Mouse (Mus musculus) ES-E14 (cell line): ENCODE measurements around the gene A1bg. TPM values are rescaled to one million over a fixed set of nuclear protein-coding genes. Genes with fewer than 3 reads are reported as not detected.
A peak's percentile ranks its signal among the peaks of the same experiment; 100 is the strongest.

ENCODE experiments used
- DNase-seq: peaks from one replicate; pipeline ENCODE4 v3.0.0-alpha.2; 2013; ENCODE audit warnings: low read depth, low spot score
- H3K27ac ChIP-seq: 2 replicates; pipeline ENCODE4 v1.5.1; 2012; ENCODE audit warnings: low read depth, mild to moderate bottlenecking, low read length, moderate library complexity, mixed read lengths; ENCODE audit not compliant: poor library complexity, insufficient read depth, severe bottlenecking
- H3K36me3 ChIP-seq: 2 replicates; pipeline ENCODE4 v1.6.1; 2012; ENCODE audit warnings: mild to moderate bottlenecking, low read length, moderate library complexity, mixed read lengths; ENCODE audit not compliant: control insufficient read depth, poor library complexity, insufficient read depth, severe bottlenecking
- H3K4me1 ChIP-seq, 2 experiments: fragments of 150-350 bp in 1 of 2; sonication (generic) in 1 of 2; 2 replicates each; pipeline ENCODE4 v1.6.1; 2012; ENCODE audit warnings: low read length in 2 of 2, mild to moderate bottlenecking in 1 of 2, mixed read lengths in 1 of 2; ENCODE audit not compliant: control insufficient read depth in 2 of 2, insufficient read depth in 2 of 2, poor library complexity in 1 of 2
- H3K4me3 ChIP-seq, 2 experiments: fragments of 150-350 bp in 1 of 2; sonication (generic) in 1 of 2; 2 replicates each; pipeline ENCODE4 v1.5.1; 2012; ENCODE audit warnings: low read length in 2 of 2, low read depth in 1 of 2, mild to moderate bottlenecking in 1 of 2, mixed read lengths in 1 of 2; ENCODE audit not compliant: insufficient read depth in 1 of 2, poor library complexity in 1 of 2, severe bottlenecking in 1 of 2
- H3K9ac ChIP-seq: 2 replicates; pipeline ENCODE4 v1.6.1; 2012; ENCODE audit warnings: low read depth, mild to moderate bottlenecking, low read length, mixed read lengths; ENCODE audit not compliant: poor library complexity, insufficient read depth, severe bottlenecking
- H3K9me3 ChIP-seq: fragments of 150-350 bp; sonication (generic); 2 replicates; pipeline ENCODE4 v1.6.1; 2012; ENCODE audit warnings: low read depth, mild to moderate bottlenecking, low read length; ENCODE audit not compliant: control insufficient read depth, insufficient read depth
- CHD2 ChIP-seq: IDR thresholded peaks from 2 replicates; pipeline ENCODE4 v1.6.1; 2014; ENCODE audit warnings: mild to moderate bottlenecking, low read depth, low read length, inconsistent platforms
- HCFC1 ChIP-seq: IDR thresholded peaks from 2 replicates; pipeline ENCODE4 v1.6.1; 2012; ENCODE audit warnings: low read length, inconsistent platforms, borderline replicate concordance; ENCODE audit not compliant: insufficient read depth
- MAFK ChIP-seq: IDR thresholded peaks from 2 replicates; pipeline ENCODE4 v1.6.1; 2014; ENCODE audit warnings: mild to moderate bottlenecking, low read depth, low read length, inconsistent platforms; ENCODE audit not compliant: insufficient read depth
- ZC3H11A ChIP-seq: IDR thresholded peaks from 2 replicates; pipeline ENCODE4 v1.6.1; 2012; ENCODE audit warnings: low read depth, mild to moderate bottlenecking, inconsistent platforms, low read length, borderline replicate concordance
- ZNF384 ChIP-seq: IDR thresholded peaks from 2 replicates; pipeline ENCODE4 v1.6.1; 2012; ENCODE audit warnings: low read depth, low read length, inconsistent platforms
- in situ Hi-C, 2 experiments: fragments of 600-800 bp; cut with MboI; formaldehyde crosslinking; loops; one replicate each; pipeline ENCODE4 v1.15.1; 2025; ENCODE audit warnings: low sequenced_read_pairs in 2 of 2, inconsistent platforms in 1 of 2; ENCODE audit not compliant: unreplicated experiment in 2 of 2
- total RNA-seq: library from RNA; depleted of rRNA; stranded (reverse); fragments of 300-350 nt; gene quantifications from 2 replicates; pipeline ENCODE4 v1.2.3, GENCODE M21; 2012

A1bg gene
- total RNA-seq, 1 experiment = not detected

DNA sequence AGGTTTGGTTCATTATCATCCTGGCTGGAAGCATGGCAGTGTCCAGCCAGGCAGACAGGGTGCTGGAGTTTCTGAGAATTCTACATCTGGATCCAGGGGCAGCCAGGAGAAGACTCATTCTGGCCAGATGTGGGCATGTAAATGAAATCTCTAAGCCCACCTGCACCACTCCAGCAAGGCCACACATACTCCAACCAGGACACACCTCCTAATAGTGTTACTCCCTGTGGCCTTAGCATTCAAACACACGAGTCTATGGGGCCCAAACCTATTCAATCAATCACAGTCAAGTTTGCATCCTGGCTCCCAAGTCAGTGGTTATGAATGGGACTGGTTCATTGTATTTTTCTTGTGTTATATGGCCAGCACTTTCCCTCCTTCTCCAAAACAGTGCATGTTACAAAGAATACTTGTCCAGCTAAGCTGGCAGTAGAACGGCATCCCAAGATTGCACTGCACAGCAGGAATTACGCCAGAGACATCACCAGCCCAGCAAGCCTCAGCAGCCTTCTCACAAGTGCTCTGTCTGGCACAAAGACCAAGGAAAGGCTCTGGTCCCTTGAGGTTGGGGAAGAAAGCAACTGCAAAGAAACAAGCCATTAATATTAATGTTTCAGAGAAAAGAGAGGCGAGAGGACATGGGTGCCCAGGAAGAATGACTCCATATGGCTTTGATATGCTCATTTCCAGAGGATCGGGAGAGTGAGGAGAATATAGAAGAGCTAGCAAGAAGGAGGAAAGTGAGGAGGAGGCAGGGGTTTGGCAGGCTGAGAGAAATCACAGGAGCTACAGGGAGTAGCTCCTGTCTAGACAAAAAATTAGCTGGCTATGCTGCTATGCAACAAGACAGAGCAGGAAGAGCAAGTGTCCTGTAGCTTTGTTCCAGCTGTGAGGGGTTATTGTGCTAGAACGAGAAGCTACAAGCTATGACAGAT lies 18.8 kb downstream of the A1bg start:
- no peaks in the 10 kb centered on the region for H3K4me1 ChIP-seq
- H3K9me3 ChIP-seq = no peaks in the 10 kb centered on the region
- no peak for DNase-seq
- no peaks in the 10 kb centered on the region for H3K36me3 ChIP-seq
- H3K9ac ChIP-seq = no peak overlapping the region
- no peak for TF ChIP-seq MAFK
- TF ChIP-seq CHD2 = no peak
- no peak for TF ChIP-seq ZC3H11A
- no peak for TF ChIP-seq HCFC1
- no peak for TF ChIP-seq ZNF384
- H3K27ac ChIP-seq = no peak overlapping the region
- in situ Hi-C loops = no loop called here
- H3K4me3 ChIP-seq = no peak overlapping the region

- no peaks in the 10 kb centered on the region for H3K36me3 ChIP-seq
- DNase-seq = no peak
- no peaks in the 10 kb centered on the region for H3K9me3 ChIP-seq
- no peak for TF ChIP-seq MAFK
- no peak for TF ChIP-seq HCFC1
- TF ChIP-seq CHD2 = no peak
- TF ChIP-seq ZNF384 = no peak
- no peak for TF ChIP-seq ZC3H11A
- no peaks in the 10 kb centered on the region for H3K4me1 ChIP-seq
- H3K9ac ChIP-seq = no peak overlapping the region
- no peak overlapping the region for H3K4me3 ChIP-seq
- no peak overlapping the region for H3K27ac ChIP-seq
- in situ Hi-C loops = no loop called here
Measured at GRCm38 (mm10) chr15:60898187-60898965, 24.4 kb downstream of the A1bg start.

- TF ChIP-seq MAFK = peak; percentile 60; the same call in 1 of the 2 replicates
- TF ChIP-seq ZC3H11A = no peak
- no peak for TF ChIP-seq CHD2
Measured at GRCm38 (mm10) chr15:60896040-60896439, 26.8 kb downstream of the A1bg start.

DNA sequence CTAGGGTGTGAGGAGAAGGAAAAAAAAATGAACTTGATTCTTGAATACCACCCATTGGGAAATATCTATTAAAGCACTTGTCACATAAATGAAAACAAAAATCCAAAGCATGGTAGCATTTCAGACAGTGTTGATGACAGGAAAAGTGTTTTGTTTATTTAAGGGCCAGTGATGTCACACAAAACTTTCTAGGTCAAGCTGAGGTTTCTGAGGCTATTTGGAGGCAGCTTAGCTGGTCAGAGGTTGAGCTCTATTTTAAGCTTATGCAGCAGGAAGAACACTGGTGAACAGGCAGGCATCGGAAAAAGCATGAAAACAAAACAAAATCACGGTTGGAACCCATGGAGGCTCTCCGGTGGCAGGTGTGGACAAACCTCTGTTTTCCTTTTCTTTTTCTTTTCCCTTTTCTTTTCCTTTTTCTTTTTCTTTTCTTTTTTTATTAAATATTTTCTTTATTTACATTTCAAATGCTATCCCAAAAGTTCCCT lies 29.8 kb downstream of the A1bg start:
- DNase-seq = no peak
- no peak overlapping the region for H3K9ac ChIP-seq
- H3K27ac ChIP-seq = no peak overlapping the region
- H3K9me3 ChIP-seq = no peaks in the 10 kb centered on the region
- H3K36me3 ChIP-seq = no peaks in the 10 kb centered on the region
- H3K4me1 ChIP-seq = no peaks in the 10 kb centered on the region
- no peak for TF ChIP-seq MAFK
- TF ChIP-seq HCFC1 = no peak
- TF ChIP-seq ZC3H11A = no peak
- no peak for TF ChIP-seq ZNF384
- no peak for TF ChIP-seq CHD2
- no peak overlapping the region for H3K4me3 ChIP-seq
- in situ Hi-C loops = no loop called here

More at GRCm38 (mm10) chr15:60896040-60896439, 26.8 kb downstream of the A1bg start:
- no peak overlapping the region for H3K4me3 ChIP-seq
- no peak overlapping the region for H3K27ac ChIP-seq
- in situ Hi-C loops = no loop called here
- no peaks in the 10 kb centered on the region for H3K9me3 ChIP-seq
- DNase-seq = no peak
- no peaks in the 10 kb centered on the region for H3K36me3 ChIP-seq
- H3K9ac ChIP-seq = no peak overlapping the region
- no peaks in the 10 kb centered on the region for H3K4me1 ChIP-seq
